Mouse (Mus musculus): ENCODE measurements at regions not wholly inside any gene's neighbourhood (a gene's known extent, or its start where the extent isn't known, plus 50 kb on each side); places are given as distances from the start of the nearest gene placed in this dataset.

- H3K4me3 ChIP-seq (ENCODE audit: insufficient read depth, low read length): no peak overlapping the region
- TF ChIP-seq CTCF (IDR thresholded peaks at IDR 0.05; ENCODE audit: borderline replicate concordance, insufficient read depth, low read length): no peak
- no peak overlapping the region for H3K27ac ChIP-seq (ENCODE audit: insufficient read depth, low read length)
- H3K4me1 ChIP-seq (ENCODE audit: control insufficient read depth, insufficient read depth, low read length): no peaks in the 10 kb centered on the region
Observed at GRCm38 (mm10) chr16:51880711-51881110, 150.3 kb upstream of the Cblb start.

- TF ChIP-seq CTCF (IDR thresholded peaks at IDR 0.05; ENCODE audit: borderline replicate concordance, insufficient read depth, low read length) (no peak), POLR2A (IDR thresholded peaks at IDR 0.05; ENCODE audit: low read depth, low read length) (no peak)
- no peaks in the 10 kb centered on the region for H3K4me1 ChIP-seq (ENCODE audit: control insufficient read depth, insufficient read depth, low read length)
- no peak overlapping the region for H3K27ac ChIP-seq (ENCODE audit: insufficient read depth, low read length)
- H3K4me3 ChIP-seq (ENCODE audit: insufficient read depth, low read length): no peak overlapping the region
Observed at GRCm38 (mm10) chr16:51881127-51881526, 149.9 kb upstream of the Cblb start.

- H3K4me3 ChIP-seq (ENCODE audit: insufficient read depth, low read length): no peak overlapping the region
- TF ChIP-seq POLR2A (IDR thresholded peaks at IDR 0.05; ENCODE audit: low read depth, low read length) (no peak), CTCF (IDR thresholded peaks at IDR 0.05; ENCODE audit: borderline replicate concordance, insufficient read depth, low read length) (no peak)
- no peaks in the 10 kb centered on the region for H3K4me1 ChIP-seq (ENCODE audit: control insufficient read depth, insufficient read depth, low read length)
- no peak overlapping the region for H3K27ac ChIP-seq (ENCODE audit: insufficient read depth, low read length)
Observed at GRCm38 (mm10) chr16:51883813-51884212, 147.2 kb upstream of the Cblb start.

- no peak overlapping the region for H3K27ac ChIP-seq (ENCODE audit: insufficient read depth, low read length)
- TF ChIP-seq CTCF (IDR thresholded peaks at IDR 0.05; ENCODE audit: borderline replicate concordance, insufficient read depth, low read length) (no peak), POLR2A (IDR thresholded peaks at IDR 0.05; ENCODE audit: low read depth, low read length) (no peak)
- H3K4me1 ChIP-seq (ENCODE audit: control insufficient read depth, insufficient read depth, low read length): no peaks in the 10 kb centered on the region
- no peak overlapping the region for H3K4me3 ChIP-seq (ENCODE audit: insufficient read depth, low read length)
Observed at GRCm38 (mm10) chr16:51887496-51887895, 143.5 kb upstream of the Cblb start.

GRCm38 (mm10) chr16:51905588-51905987 is 125.4 kb upstream of the Cblb start:
- H3K4me3 ChIP-seq (ENCODE audit: insufficient read depth, low read length): no peak overlapping the region
- H3K27ac ChIP-seq (ENCODE audit: insufficient read depth, low read length): no peak overlapping the region
- TF ChIP-seq POLR2A (IDR thresholded peaks at IDR 0.05; ENCODE audit: low read depth, low read length) (no peak), CTCF (IDR thresholded peaks at IDR 0.05; ENCODE audit: borderline replicate concordance, insufficient read depth, low read length) (no peak)
- H3K4me1 ChIP-seq (ENCODE audit: control insufficient read depth, insufficient read depth, low read length): no peaks in the 10 kb centered on the region

GRCm38 (mm10) chr16:51906686-51907085 is 124.3 kb upstream of the Cblb start:
- Histone ChIP-seq H3K27ac (ENCODE audit: insufficient read depth, low read length) (no peak overlapping the region), H3K4me3 (ENCODE audit: insufficient read depth, low read length) (no peak overlapping the region), H3K4me1 (ENCODE audit: control insufficient read depth, insufficient read depth, low read length) (0 out of 2 replicates have a peak, but pooled peaks cover 2% of the 10 kb centered on the region)
- TF ChIP-seq CTCF (IDR thresholded peaks at IDR 0.05; ENCODE audit: borderline replicate concordance, insufficient read depth, low read length) (no peak), POLR2A (IDR thresholded peaks at IDR 0.05; ENCODE audit: low read depth, low read length) (no peak)

- no peak for TF ChIP-seq POLR2A (IDR thresholded peaks at IDR 0.05; ENCODE audit: low read depth, low read length)
- TF ChIP-seq CTCF (IDR thresholded peaks at IDR 0.05; ENCODE audit: borderline replicate concordance, insufficient read depth, low read length): no peak
- Histone ChIP-seq H3K4me1 (ENCODE audit: control insufficient read depth, insufficient read depth, low read length) (0 out of 2 replicates have a peak, but pooled peaks cover 2% of the 10 kb centered on the region), H3K4me3 (ENCODE audit: insufficient read depth, low read length) (no peak overlapping the region), H3K27ac (ENCODE audit: insufficient read depth, low read length) (no peak overlapping the region)
Observed at GRCm38 (mm10) chr16:51910046-51910445, 121.0 kb upstream of the Cblb start.

GRCm38 (mm10) chr16:51911109-51911765 is 119.8 kb upstream of the Cblb start:
- Histone ChIP-seq H3K4me3 (ENCODE audit: insufficient read depth, low read length) (no peak overlapping the region), H3K27ac (ENCODE audit: insufficient read depth, low read length) (no peak overlapping the region; the same call in 1 of the 2 replicates), H3K4me1 (ENCODE audit: control insufficient read depth, insufficient read depth, low read length) (0 out of 2 replicates have a peak, but pooled peaks cover 2% of the 10 kb centered on the region)
- TF ChIP-seq CTCF (IDR thresholded peaks at IDR 0.05; ENCODE audit: borderline replicate concordance, insufficient read depth, low read length): no peak
- no peak for TF ChIP-seq POLR2A (IDR thresholded peaks at IDR 0.05; ENCODE audit: low read depth, low read length)

- Histone ChIP-seq H3K27ac (ENCODE audit: insufficient read depth, low read length) (no peak overlapping the region), H3K4me1 (ENCODE audit: control insufficient read depth, insufficient read depth, low read length) (peaks cover 2% of the 10 kb centered on the region; the same call in 1 of the 2 replicates), H3K4me3 (ENCODE audit: insufficient read depth, low read length) (no peak overlapping the region)
- no peak for TF ChIP-seq POLR2A (IDR thresholded peaks at IDR 0.05; ENCODE audit: low read depth, low read length)
- no peak for TF ChIP-seq CTCF (IDR thresholded peaks at IDR 0.05; ENCODE audit: borderline replicate concordance, insufficient read depth, low read length)
Observed at GRCm38 (mm10) chr16:51915034-51915928, 115.7 kb upstream of the Cblb start.

GRCm38 (mm10) chr16:51915929-51916308 is 115.1 kb upstream of the Cblb start:
- no peak overlapping the region for H3K27ac ChIP-seq (ENCODE audit: insufficient read depth, low read length)
- H3K4me3 ChIP-seq (ENCODE audit: insufficient read depth, low read length): no peak overlapping the region
- H3K4me1 ChIP-seq (ENCODE audit: control insufficient read depth, insufficient read depth, low read length): peaks cover 2% of the 10 kb centered on the region; the same call in 1 of the 2 replicates
- TF ChIP-seq POLR2A (IDR thresholded peaks at IDR 0.05; ENCODE audit: low read depth, low read length) (no peak), CTCF (IDR thresholded peaks at IDR 0.05; ENCODE audit: borderline replicate concordance, insufficient read depth, low read length) (no peak)

Data from embryonic fibroblast, embryonic 13.5 days (primary cell).